Mouse (Mus musculus): ENCODE measurements around the gene Myt1l. TPM values are rescaled to one million over a fixed set of nuclear protein-coding genes. Genes with fewer than 3 reads are reported as not detected.

Myt1l gene
- polyA plus RNA-seq, 1 experiment from 2014 or later = 66.5 TPM

- H3K9ac ChIP-seq = no peak overlapping the region
- ATAC-seq (ENCODE audit: low FRiP score, low read depth) = no peak
- 76% methylated on average over 5 of the region's 5 CpGs for WGBS
These were observed 430.5 kb downstream of the Myt1l start for GRCm38 (mm10) chr12:29958637-29959036.

GRCm38 (mm10) chr12:29961041-29961440, 432.9 kb downstream of the Myt1l start:
- H3K4me3 ChIP-seq = no peak overlapping the region
- no peak overlapping the region for H3K9ac ChIP-seq
- no peak overlapping the region for H3K4me2 ChIP-seq (replicated peaks)
- H3K4me1 ChIP-seq = peaks cover 15% of the 10 kb centered on the region; the same call in 1 of the 2 replicates
- H3K36me3 ChIP-seq = peaks cover 5% of the 10 kb centered on the region; the same call in 1 of the 2 replicates
- H3K27ac ChIP-seq = no peak overlapping the region
- ATAC-seq (ENCODE audit: low FRiP score, low read depth) = no peak
- whole genome bisulfite sequencing = 95% methylated on average over 1 of the region's 1 CpGs
- no peaks in the 10 kb centered on the region for H3K9me3 ChIP-seq
- no peaks in the 10 kb centered on the region for H3K27me3 ChIP-seq (replicated peaks)

More at GRCm38 (mm10) chr12:29958637-29959036, 430.5 kb downstream of the Myt1l start:
- Histone ChIP-seq H3K36me3 (no peaks in the 10 kb centered on the region), H3K27me3 (replicated peaks) (no peaks in the 10 kb centered on the region), H3K4me1 (peaks cover 23% of the 10 kb centered on the region), H3K9me3 (no peaks in the 10 kb centered on the region), H3K4me3 (no peak overlapping the region), H3K27ac (no peak overlapping the region), H3K4me2 (replicated peaks) (no peak overlapping the region)

- Histone ChIP-seq H3K9ac (no peak overlapping the region), H3K4me2 (replicated peaks) (no peak overlapping the region), H3K27ac (no peak overlapping the region), H3K4me3 (no peak overlapping the region), H3K27me3 (replicated peaks) (no peaks in the 10 kb centered on the region), H3K36me3 (peaks cover 5% of the 10 kb centered on the region; the same call in 1 of the 2 replicates), H3K9me3 (no peaks in the 10 kb centered on the region), H3K4me1 (peaks cover 12% of the 10 kb centered on the region; the same call in 1 of the 2 replicates)
- no peak for ATAC-seq (ENCODE audit: low FRiP score, low read depth)
- 90% methylated on average over 6 of the region's 6 CpGs for WGBS
These were observed 436.8 kb downstream of the Myt1l start for GRCm38 (mm10) chr12:29965016-29965415.

GRCm38 (mm10) chr12:29971795-29972464, 443.7 kb downstream of the Myt1l start:
- no peak for ATAC-seq (ENCODE audit: low FRiP score, low read depth)
- H3K36me3 ChIP-seq = peaks cover 16% of the 10 kb centered on the region

GRCm38 (mm10) chr12:29972533-29972932, 444.3 kb downstream of the Myt1l start:
- Histone ChIP-seq H3K4me3 (no peak overlapping the region), H3K9me3 (no peaks in the 10 kb centered on the region), H3K4me2 (replicated peaks) (no peak overlapping the region), H3K9ac (no peak overlapping the region), H3K4me1 (no peaks in the 10 kb centered on the region), H3K27ac (no peak overlapping the region), H3K36me3 (peaks cover 19% of the 10 kb centered on the region), H3K27me3 (replicated peaks) (no peaks in the 10 kb centered on the region)
- 88% methylated on average over 6 of the region's 6 CpGs for WGBS
- ATAC-seq (ENCODE audit: low FRiP score, low read depth) = no peak

More at GRCm38 (mm10) chr12:29971795-29972464, 443.7 kb downstream of the Myt1l start:
- no peak overlapping the region for H3K27ac ChIP-seq
- WGBS = 88% methylated on average over 7 of the region's 7 CpGs
- no peak overlapping the region for H3K4me2 ChIP-seq (replicated peaks)
- no peaks in the 10 kb centered on the region for H3K4me1 ChIP-seq
- no peaks in the 10 kb centered on the region for H3K9me3 ChIP-seq
- H3K27me3 ChIP-seq (replicated peaks) = no peaks in the 10 kb centered on the region
- no peak overlapping the region for H3K4me3 ChIP-seq
- H3K9ac ChIP-seq = no peak overlapping the region
